Comparison of ENCODE assay signal across 8 mouse cellular contexts in the genomic region with DNA sequence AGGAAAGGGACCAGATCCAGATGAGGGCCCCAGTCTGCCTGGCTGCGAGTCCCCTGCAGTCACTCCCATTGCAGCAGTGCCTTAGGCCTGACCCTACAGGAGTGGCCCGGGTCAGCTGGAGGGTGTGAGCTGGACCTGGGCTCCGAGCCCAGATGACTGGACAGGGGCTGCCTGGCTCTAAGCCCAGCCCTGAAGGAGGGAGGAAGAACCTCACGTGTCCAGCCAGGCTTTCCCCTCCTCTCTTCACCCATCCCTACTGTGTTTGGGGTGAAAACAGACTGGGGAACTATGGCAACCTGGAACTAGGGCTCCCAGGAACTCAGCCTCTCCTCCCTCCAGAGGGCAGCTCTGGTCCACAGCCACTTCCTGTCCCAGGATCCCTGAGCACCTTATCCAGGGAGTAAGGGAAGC. TPM values are rescaled to one million over a fixed set of nuclear protein-coding genes. Genes with fewer than 3 reads are reported as not detected.
A peak's percentile ranks its signal among the peaks of the same experiment; 100 is the strongest.
DNase-seq lines count a peak whose midpoint lies in the region; ATAC-seq and TF ChIP-seq lines count a peak whose summit lies in the region.

No protein-coding gene starts in this region.

- no peak overlapping the region for H3K27ac ChIP-seq in forebrain, embryonic 16.5 days (ENCODE audit: low read length)
- no peak overlapping the region for H3K27ac ChIP-seq in midbrain, postnatal 0 days (ENCODE audit: low read depth, low read length)
- no peak overlapping the region for H3K27ac ChIP-seq in thymus, adult 2 months (ENCODE audit: control insufficient read depth, insufficient read depth, low read length)

- no peak overlapping the region for H3K4me3 ChIP-seq in forebrain, embryonic 16.5 days (replicated peaks; ENCODE audit: low read length)
- H3K4me3 ChIP-seq in midbrain, postnatal 0 days (ENCODE audit: low read depth, low read length): no peak overlapping the region
- H3K4me3 ChIP-seq in thymus, adult 2 months (ENCODE audit: control insufficient read depth, insufficient read depth, low read length): no peak overlapping the region

- no peaks in the 10 kb centered on the region for H3K4me1 ChIP-seq in forebrain, embryonic 16.5 days (replicated peaks; ENCODE audit: control insufficient read depth, insufficient read depth, low read length)
- no peaks in the 10 kb centered on the region for H3K4me1 ChIP-seq in midbrain, postnatal 0 days (ENCODE audit: insufficient read depth, low read length)
- no peaks in the 10 kb centered on the region for H3K4me1 ChIP-seq in thymus, adult 2 months (replicated peaks; ENCODE audit: control insufficient read depth, insufficient read depth, low read length)

- peak; percentile 98 for DNase-seq in MN1 (ENCODE audit: low spot score)
- DNase-seq in adrenal gland, adult 18-20 months (ENCODE audit: low spot score in 2 of 2): peak; percentile 67 to 78
- peak; percentile 93 for DNase-seq in heart, postnatal 4 days
- DNase-seq in left cerebral cortex, postnatal 4 days: peak; percentile 63
- peak; percentile 75 for DNase-seq in midbrain, postnatal 0 days (ENCODE audit: low spot score)
- DNase-seq in thymus, adult 2 months: no peak

- H3K27me3 ChIP-seq in forebrain, embryonic 16.5 days (replicated peaks; ENCODE audit: control insufficient read depth, insufficient read depth, low read length): peaks cover 13% of the 10 kb centered on the region
- peaks cover 9% of the 10 kb centered on the region; the same call in 1 of the 2 replicates for H3K27me3 ChIP-seq in midbrain, postnatal 0 days (ENCODE audit: insufficient read depth, low read length)
- H3K27me3 ChIP-seq in thymus, adult 2 months (ENCODE audit: control insufficient read depth, insufficient read depth, low read length): peaks cover 4% of the 10 kb centered on the region; the same call in 1 of the 2 replicates

- WGBS in forebrain, embryonic 16.5 days: 46% methylated on average over 4 of the region's 4 CpGs
- WGBS in midbrain, postnatal 0 days: 53% methylated on average over 4 of the region's 4 CpGs
- WGBS in thymus, adult 2 months: 84% methylated on average over 4 of the region's 4 CpGs

- H3K9me3 ChIP-seq in forebrain, embryonic 16.5 days (ENCODE audit: control insufficient read depth, low read length): no peaks in the 10 kb centered on the region
- H3K9me3 ChIP-seq in midbrain, postnatal 0 days (ENCODE audit: low read length): no peaks in the 10 kb centered on the region

- no peak overlapping the region for H3K4me2 ChIP-seq in forebrain, embryonic 16.5 days (ENCODE audit: low read length)
- no peak overlapping the region for H3K4me2 ChIP-seq in midbrain, postnatal 0 days (ENCODE audit: low read depth, low read length, poor library complexity, severe bottlenecking)

- TF ChIP-seq POLR2A in thymus, adult 2 months (IDR thresholded peaks at IDR 0.05; ENCODE audit: control insufficient read depth, extremely low read depth, insufficient read depth, low read length, poor library complexity): no peak

- no peak overlapping the region for H3K9ac ChIP-seq in forebrain, embryonic 16.5 days (replicated peaks; ENCODE audit: low read depth, low read length)
- no peak overlapping the region for H3K9ac ChIP-seq in midbrain, postnatal 0 days (replicated peaks; ENCODE audit: low read length, poor library complexity, severe bottlenecking)

- TF ChIP-seq CTCF in midbrain, postnatal 0 days (IDR thresholded peaks at IDR 0.05): peak; percentile 49
- no peak for TF ChIP-seq CTCF in thymus, adult 2 months (IDR thresholded peaks at IDR 0.05; ENCODE audit: borderline replicate concordance, control insufficient read depth, extremely low read depth, insufficient read depth, low read length, poor library complexity)

- intact Hi-C loops in left cerebral cortex, postnatal 4 days (cut with DNase I): no loop called here

- H3K36me3 ChIP-seq in forebrain, embryonic 16.5 days (ENCODE audit: control insufficient read depth, insufficient read depth): peaks cover 16% of the 10 kb centered on the region
- H3K36me3 ChIP-seq in midbrain, postnatal 0 days (ENCODE audit: insufficient read depth, low read length): peaks cover 40% of the 10 kb centered on the region
- H3K36me3 ChIP-seq in thymus, adult 2 months (ENCODE audit: control insufficient read depth, insufficient read depth, low read length): no peaks in the 10 kb centered on the region

- ATAC-seq in forebrain, embryonic 16.5 days: peak; percentile 25; the same call in 1 of the 2 replicates
- peak; percentile 18; the same call in 1 of the 2 replicates for ATAC-seq in midbrain, postnatal 0 days (ENCODE audit: low FRiP score)
- no peak for ATAC-seq in megakaryocyte, adult 5-6 weeks (ENCODE audit: poor library complexity, severe bottlenecking)

RNA-seq across cellular contexts. Expression of gene Atf6b, which starts 8.6 kb away (rescaled TPM):
- 10 to 100 TPM; 46.5 to 48.6 TPM for total RNA-seq in adrenal gland, adult 18-20 months (2021)
- polyA plus RNA-seq in forebrain, embryonic 16.5 days (2015; fragmentation: Nextera tagmentation; extraction: Ambion mirVana): 111 and 119 TPM in 2 replicates
- total RNA-seq in heart, postnatal 4 days (2021): 10 to 100 TPM; 22.3 to 24.4 TPM
- total RNA-seq in left cerebral cortex, postnatal 4 days (2021): 10 to 100 TPM; 72.8 to 75.4 TPM
- total RNA-seq in midbrain, postnatal 0 days (2014; rRNA removed): 47.9 and 57.4 TPM in 2 replicates
- 83.0 and 86.0 TPM in 2 replicates for polyA plus RNA-seq in midbrain, postnatal 0 days (2015; fragmentation: Nextera tagmentation; extraction: Ambion mirVana)
- polyA plus RNA-seq in thymus, adult 2 months (2012; rRNA removed): 160 and 169 TPM in 2 replicates
- total RNA-seq in megakaryocyte, adult 5-6 weeks (2015): 31.9 and 32.4 TPM in 2 replicates
- total RNA-seq in megakaryocyte, adult 5-6 weeks (2017): 25.4 and 32.2 TPM in 2 replicates

RNA-seq across cellular contexts. Expression of gene Fkbpl, which starts 11.0 kb away (rescaled TPM):
- total RNA-seq in adrenal gland, adult 18-20 months (2021): 10 to 100 TPM; 12.8 to 17.5 TPM
- polyA plus RNA-seq in forebrain, embryonic 16.5 days (2015; fragmentation: Nextera tagmentation; extraction: Ambion mirVana): 14.6 and 16.7 TPM in 2 replicates
- 1 to 10 TPM; 6.1 to 9.5 TPM for total RNA-seq in heart, postnatal 4 days (2021)
- 10 to 100 TPM in 1 of 2 experiments, 1 to 10 TPM in 1; 7.9 to 10.5 TPM for total RNA-seq in left cerebral cortex, postnatal 4 days (2021)
- 6.2 and 7.2 TPM in 2 replicates for total RNA-seq in midbrain, postnatal 0 days (2014; rRNA removed)
- 10.7 and 12.9 TPM in 2 replicates for polyA plus RNA-seq in midbrain, postnatal 0 days (2015; fragmentation: Nextera tagmentation; extraction: Ambion mirVana)
- 3.4 and 5.8 TPM in 2 replicates for polyA plus RNA-seq in thymus, adult 2 months (2012; rRNA removed)
- 4.0 and 4.2 TPM in 2 replicates for total RNA-seq in megakaryocyte, adult 5-6 weeks (2015)
- total RNA-seq in megakaryocyte, adult 5-6 weeks (2017): 40.5 and 41.6 TPM in 2 replicates

RNA-seq across cellular contexts. Expression of gene Tnxb, which starts 14.7 kb away (rescaled TPM):
- 10 to 100 TPM; 19.8 to 25.2 TPM for total RNA-seq in adrenal gland, adult 18-20 months (2021)
- 0.08 and 0.09 TPM in 2 replicates for polyA plus RNA-seq in forebrain, embryonic 16.5 days (2015; fragmentation: Nextera tagmentation; extraction: Ambion mirVana)
- total RNA-seq in heart, postnatal 4 days (2021): 10 to 100 TPM; 47.1 to 54.2 TPM
- 1 to 10 TPM; 1.9 to 2.2 TPM for total RNA-seq in left cerebral cortex, postnatal 4 days (2021)
- 3.5 and 4.2 TPM in 2 replicates for total RNA-seq in midbrain, postnatal 0 days (2014; rRNA removed)
- polyA plus RNA-seq in midbrain, postnatal 0 days (2015; fragmentation: Nextera tagmentation; extraction: Ambion mirVana): 0.26 and 0.30 TPM in 2 replicates
- 4.5 and 5.7 TPM in 2 replicates for polyA plus RNA-seq in thymus, adult 2 months (2012; rRNA removed)
- total RNA-seq in megakaryocyte, adult 5-6 weeks (2015): 0.02 and 0.04 TPM in 2 replicates
- under 0.01 and 0.08 TPM in 2 replicates for total RNA-seq in megakaryocyte, adult 5-6 weeks (2017)

RNA-seq across cellular contexts. Expression of gene Prrt1, which starts 26.3 kb away (rescaled TPM):
- 10 to 100 TPM; 10.4 to 17.9 TPM for total RNA-seq in adrenal gland, adult 18-20 months (2021)
- 5.0 and 10.4 TPM in 2 replicates for polyA plus RNA-seq in forebrain, embryonic 16.5 days (2015; fragmentation: Nextera tagmentation; extraction: Ambion mirVana)
- under 1 TPM; 0.52 to 0.91 TPM for total RNA-seq in heart, postnatal 4 days (2021)
- total RNA-seq in left cerebral cortex, postnatal 4 days (2021): 10 to 100 TPM; 78.2 to 81.9 TPM
- 9.1 and 15.1 TPM in 2 replicates for total RNA-seq in midbrain, postnatal 0 days (2014; rRNA removed)
- polyA plus RNA-seq in midbrain, postnatal 0 days (2015; fragmentation: Nextera tagmentation; extraction: Ambion mirVana): 13.3 and 14.0 TPM in 2 replicates
- polyA plus RNA-seq in thymus, adult 2 months (2012; rRNA removed): 361 and 385 TPM in 2 replicates
- total RNA-seq in megakaryocyte, adult 5-6 weeks (2015): 0.22 and 0.73 TPM in 2 replicates
- total RNA-seq in megakaryocyte, adult 5-6 weeks (2017): 0.22 TPM in 1 of 2 replicates, not detected in the other

RNA-seq across cellular contexts. Expression of gene Ppt2, which starts 27.3 kb away (rescaled TPM):
- 10 to 100 TPM; 56.9 to 71.5 TPM for total RNA-seq in adrenal gland, adult 18-20 months (2021)
- 16.2 and 17.7 TPM in 2 replicates for polyA plus RNA-seq in forebrain, embryonic 16.5 days (2015; fragmentation: Nextera tagmentation; extraction: Ambion mirVana)
- 10 to 100 TPM; 37.8 to 41.8 TPM for total RNA-seq in heart, postnatal 4 days (2021)
- 10 to 100 TPM; 30.3 to 32.7 TPM for total RNA-seq in left cerebral cortex, postnatal 4 days (2021)
- total RNA-seq in midbrain, postnatal 0 days (2014; rRNA removed): 21.1 and 31.0 TPM in 2 replicates
- polyA plus RNA-seq in midbrain, postnatal 0 days (2015; fragmentation: Nextera tagmentation; extraction: Ambion mirVana): 18.0 and 20.8 TPM in 2 replicates
- 116 and 120 TPM in 2 replicates for polyA plus RNA-seq in thymus, adult 2 months (2012; rRNA removed)
- total RNA-seq in megakaryocyte, adult 5-6 weeks (2015): 37.0 and 41.4 TPM in 2 replicates
- 25.6 and 26.8 TPM in 2 replicates for total RNA-seq in megakaryocyte, adult 5-6 weeks (2017)
